Mouse (Mus musculus) heart, embryonic 13.5 days (tissue): ENCODE measurements around the gene Uba6. TPM values are rescaled to one million over a fixed set of nuclear protein-coding genes. Genes with fewer than 3 reads are reported as not detected.
A peak's percentile ranks its signal among the peaks of the same experiment; 100 is the strongest.

Experiments
- ATAC-seq: fragments of 200-750 bp; cut with Nextera tagmentation; 2 replicates; pipeline ENCODE4 v1.8.0; 2017; ENCODE audit warnings: moderate TSS enrichment; ENCODE audit not compliant: insufficient number of reproducible peaks, low FRiP score, low TSS enrichment; ENCODE audit errors: extremely low read depth
- H3K27ac ChIP-seq: fragments of 300-500 bp; sonication (generic); replicated peaks from 2 replicates; pipeline ENCODE4 v1.5.1; 2015; ENCODE audit warnings: moderate library complexity, mild to moderate bottlenecking, inconsistent platforms
- H3K27me3 ChIP-seq: fragments of 300-500 bp; sonication (generic); replicated peaks from 2 replicates; pipeline ENCODE4 v1.6.1; 2015; ENCODE audit warnings: mild to moderate bottlenecking, inconsistent platforms
- H3K36me3 ChIP-seq: fragments of 300-500 bp; sonication (generic); 2 replicates; pipeline ENCODE4 v1.6.1; 2015; ENCODE audit warnings: mild to moderate bottlenecking, inconsistent platforms
- H3K4me1 ChIP-seq: fragments of 300-500 bp; sonication (generic); 2 replicates; pipeline ENCODE4 v1.6.1; 2015; ENCODE audit warnings: inconsistent platforms
- H3K4me2 ChIP-seq: fragments of 300-500 bp; sonication (generic); 2 replicates; pipeline ENCODE4 v1.6.1; 2015; ENCODE audit warnings: inconsistent platforms, mild to moderate bottlenecking, moderate library complexity
- H3K4me3 ChIP-seq: fragments of 300-500 bp; sonication (generic); 2 replicates; pipeline ENCODE4 v1.5.1; 2015; ENCODE audit warnings: moderate library complexity, mild to moderate bottlenecking, inconsistent platforms
- H3K9ac ChIP-seq: fragments of 300-500 bp; sonication (generic); 2 replicates; pipeline ENCODE4 v1.6.1; 2015; ENCODE audit warnings: inconsistent platforms, mild to moderate bottlenecking, moderate library complexity
- H3K9me3 ChIP-seq: fragments of 300-500 bp; sonication (generic); 2 replicates; pipeline ENCODE4 v1.6.1; 2016; ENCODE audit warnings: inconsistent platforms
- WGBS: fragments of 180-500 bp; shearing (Covaris S2); methylation state at CpG from one replicate; pipeline ENCODE4 v1.1.7; 2015; ENCODE audit warnings: mixed read lengths; 5-methylcytosine and 5-hydroxymethylcytosine counted together
- polyA plus RNA-seq: library from polyadenylated mRNA; unstranded; fragments of >200 nt; fragmentation: Nextera tagmentation; extraction: Ambion mirVana; gene quantifications from 2 replicates; pipeline ENCODE4 v1.2.1, GENCODE M21; 2015

Uba6 gene
- polyA plus RNA-seq, result 7.3 and 7.5 TPM in 2 replicates

- Histone ChIP-seq H3K27ac (peak within 1 kb of the TSS; percentile 96), H3K9ac (peak within 1 kb of the TSS; percentile 92), H3K9me3 (no peaks in the 10 kb centered on the region), H3K4me1 (peaks cover 10% of the 10 kb centered on the region), H3K4me3 (peak within 1 kb of the TSS; percentile 94), H3K4me2 (peak within 1 kb of the TSS; percentile 94), H3K27me3 (no peaks in the 10 kb centered on the region), H3K36me3 (peaks cover 17% of the 10 kb centered on the region)
- peak; percentile 100 for ATAC-seq
- WGBS, result under 1% methylated on average over 66 of the region's 67 CpGs
These were observed at the start of gene Uba6 for GRCm38 (mm10) chr5:86172449-86173161. Gene Uba6, minus strand, starts transcription at chr5:86172803.

GRCm38 (mm10) chr5:86197801-86198200, 25.2 kb upstream of the Uba6 start, which contains the start of gene Gnrhr:
Gene Gnrhr, minus strand, starts transcription at chr5:86197901.
- H3K4me3 ChIP-seq, result no peak within 1 kb of the TSS
- no peak within 1 kb of the TSS for H3K9ac ChIP-seq
- no peaks in the 10 kb centered on the region for H3K36me3 ChIP-seq
- 81% methylated on average over 10 of the region's 10 CpGs for WGBS
- H3K9me3 ChIP-seq, result no peaks in the 10 kb centered on the region
- no peak within 1 kb of the TSS for H3K27ac ChIP-seq
- no peaks in the 10 kb centered on the region for H3K4me1 ChIP-seq
- H3K4me2 ChIP-seq, result no peak within 1 kb of the TSS
- H3K27me3 ChIP-seq, result no peaks in the 10 kb centered on the region
- ATAC-seq, result no peak

GRCm38 (mm10) chr5:86191356-86191755, 18.8 kb upstream of the Uba6 start:
- ATAC-seq, result no peak
- 10% methylated on average over 4 of the region's 4 CpGs for WGBS
- H3K4me1 ChIP-seq, result no peaks in the 10 kb centered on the region

GRCm38 (mm10) chr5:86190770-86191169, 18.2 kb upstream of the Uba6 start:
- Histone ChIP-seq H3K4me3 (no peak overlapping the region), H3K27me3 (no peaks in the 10 kb centered on the region), H3K9ac (no peak overlapping the region), H3K4me1 (no peaks in the 10 kb centered on the region), H3K27ac (no peak overlapping the region), H3K36me3 (no peaks in the 10 kb centered on the region), H3K9me3 (no peaks in the 10 kb centered on the region), H3K4me2 (no peak overlapping the region)
- no peak for ATAC-seq
- 18% methylated on average over 5 of the region's 5 CpGs for WGBS

More at GRCm38 (mm10) chr5:86191356-86191755, 18.8 kb upstream of the Uba6 start:
- Histone ChIP-seq H3K27me3 (no peaks in the 10 kb centered on the region), H3K36me3 (no peaks in the 10 kb centered on the region), H3K9me3 (no peaks in the 10 kb centered on the region), H3K4me3 (no peak overlapping the region), H3K9ac (no peak overlapping the region), H3K4me2 (no peak overlapping the region), H3K27ac (no peak overlapping the region)

DNA sequence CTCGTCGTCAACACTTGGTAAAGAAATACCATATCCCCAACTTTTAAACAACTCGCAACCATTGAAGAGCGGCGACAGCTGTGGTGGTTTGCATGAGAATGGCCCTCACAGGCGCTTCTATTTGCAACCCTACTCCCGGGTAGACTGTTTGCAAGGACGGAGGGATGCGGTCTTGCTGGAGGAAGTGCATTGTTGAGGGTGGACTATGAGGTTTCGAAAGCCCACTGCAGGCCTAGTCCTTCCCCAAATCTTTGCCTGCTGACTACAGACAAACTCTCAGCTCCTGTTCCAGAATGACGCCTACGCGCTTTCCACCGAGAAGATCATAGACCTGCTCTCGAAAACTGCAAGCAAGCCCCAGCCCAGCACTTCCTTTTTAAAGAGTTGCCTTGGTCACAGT, 17.7 kb upstream of the Uba6 start:
- ATAC-seq, result no peak
- H3K4me3 ChIP-seq, result no peak overlapping the region
- no peak overlapping the region for H3K27ac ChIP-seq
- H3K4me1 ChIP-seq, result no peaks in the 10 kb centered on the region
- H3K27me3 ChIP-seq, result no peaks in the 10 kb centered on the region
- 43% methylated on average over 15 of the region's 15 CpGs for WGBS
- no peaks in the 10 kb centered on the region for H3K36me3 ChIP-seq
- no peak overlapping the region for H3K4me2 ChIP-seq
- no peaks in the 10 kb centered on the region for H3K9me3 ChIP-seq
- H3K9ac ChIP-seq, result no peak overlapping the region

- no peak overlapping the region for H3K27ac ChIP-seq
- H3K9ac ChIP-seq, result no peak overlapping the region
- no peaks in the 10 kb centered on the region for H3K27me3 ChIP-seq
- H3K36me3 ChIP-seq, result no peaks in the 10 kb centered on the region
- no peak overlapping the region for H3K4me2 ChIP-seq
- H3K9me3 ChIP-seq, result no peaks in the 10 kb centered on the region
- WGBS, result 51% methylated on average over 6 of the region's 6 CpGs
- no peak for ATAC-seq
- no peak overlapping the region for H3K4me3 ChIP-seq
- H3K4me1 ChIP-seq, result no peaks in the 10 kb centered on the region
These were observed 14.8 kb upstream of the Uba6 start for GRCm38 (mm10) chr5:86187441-86187840.

GRCm38 (mm10) chr5:86173778-86174177, 1.2 kb upstream of the Uba6 start:
- peaks cover 10% of the 10 kb centered on the region for H3K4me1 ChIP-seq
- no peak for ATAC-seq
- no peak overlapping the region for H3K9ac ChIP-seq
- no peak overlapping the region for H3K27ac ChIP-seq
- peaks cover 8% of the 10 kb centered on the region for H3K36me3 ChIP-seq
- WGBS, result 38% methylated on average over 2 of the region's 2 CpGs
- H3K9me3 ChIP-seq, result no peaks in the 10 kb centered on the region
- H3K4me2 ChIP-seq, result no peak overlapping the region
- H3K4me3 ChIP-seq, result no peak overlapping the region
- no peaks in the 10 kb centered on the region for H3K27me3 ChIP-seq

- Histone ChIP-seq H3K9ac (peak overlapping the region; percentile 92), H3K36me3 (peaks cover 20% of the 10 kb centered on the region), H3K4me2 (peak overlapping the region; percentile 94), H3K4me3 (peak overlapping the region; percentile 94), H3K27me3 (no peaks in the 10 kb centered on the region), H3K9me3 (no peaks in the 10 kb centered on the region), H3K27ac (peak overlapping the region; percentile 96), H3K4me1 (peaks cover 10% of the 10 kb centered on the region)
- under 1% methylated on average over 15 of the region's 15 CpGs for WGBS
- ATAC-seq, result no peak
These were observed 535 bp downstream of the Uba6 start for GRCm38 (mm10) chr5:86172088-86172448.

DNA sequence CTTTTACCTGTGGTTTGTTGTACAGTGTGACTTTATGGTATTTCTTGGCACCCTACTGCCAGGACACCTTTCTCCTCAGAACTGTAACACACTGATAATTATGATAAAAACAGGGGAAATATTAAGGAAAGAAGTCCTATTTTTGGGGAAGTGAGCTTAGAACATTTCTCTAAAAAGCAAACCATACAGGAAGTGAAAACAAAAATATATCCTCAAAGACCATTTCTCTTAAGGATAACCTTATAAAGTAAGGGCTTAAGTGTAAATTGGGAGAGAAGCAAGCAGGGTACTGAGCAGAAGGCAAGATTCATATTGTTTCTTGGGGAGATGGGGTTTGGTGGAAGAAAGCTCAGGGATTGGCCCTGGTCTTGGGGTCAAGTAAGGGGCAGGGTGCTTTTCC, 42.8 kb downstream of the Uba6 start:
- no peak overlapping the region for H3K27ac ChIP-seq
- H3K4me1 ChIP-seq, result no peaks in the 10 kb centered on the region
- ATAC-seq, result no peak
- H3K9me3 ChIP-seq, result no peaks in the 10 kb centered on the region
- H3K36me3 ChIP-seq, result peaks cover 45% of the 10 kb centered on the region
- no peak overlapping the region for H3K4me2 ChIP-seq
- no peaks in the 10 kb centered on the region for H3K27me3 ChIP-seq
- H3K9ac ChIP-seq, result no peak overlapping the region
- no peak overlapping the region for H3K4me3 ChIP-seq

DNA sequence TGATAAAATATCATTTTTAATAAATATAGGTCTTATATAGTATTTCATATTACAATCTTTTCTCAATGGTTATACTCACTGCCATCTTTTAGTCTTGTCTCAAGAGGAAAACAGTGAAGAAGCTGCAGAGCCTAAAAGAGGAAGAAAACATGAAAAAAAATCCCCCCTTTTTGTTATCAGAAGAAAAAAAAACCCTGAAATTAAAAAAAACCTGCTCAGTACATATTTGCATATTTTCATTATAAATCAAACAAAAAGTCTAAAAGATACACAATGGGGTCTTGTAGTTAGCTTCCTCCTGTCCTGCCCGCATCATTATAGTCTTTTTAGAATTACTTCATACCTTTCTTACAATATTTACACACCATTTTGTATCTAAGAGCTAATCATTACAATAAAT, 43.9 kb downstream of the Uba6 start:
- Histone ChIP-seq H3K4me2 (no peak overlapping the region), H3K27me3 (no peaks in the 10 kb centered on the region), H3K27ac (no peak overlapping the region), H3K4me3 (no peak overlapping the region), H3K9me3 (no peaks in the 10 kb centered on the region), H3K36me3 (peaks cover 45% of the 10 kb centered on the region), H3K9ac (no peak overlapping the region), H3K4me1 (no peaks in the 10 kb centered on the region)
- no peak for ATAC-seq
- WGBS, result 96% methylated on average over 1 of the region's 1 CpGs

DNA sequence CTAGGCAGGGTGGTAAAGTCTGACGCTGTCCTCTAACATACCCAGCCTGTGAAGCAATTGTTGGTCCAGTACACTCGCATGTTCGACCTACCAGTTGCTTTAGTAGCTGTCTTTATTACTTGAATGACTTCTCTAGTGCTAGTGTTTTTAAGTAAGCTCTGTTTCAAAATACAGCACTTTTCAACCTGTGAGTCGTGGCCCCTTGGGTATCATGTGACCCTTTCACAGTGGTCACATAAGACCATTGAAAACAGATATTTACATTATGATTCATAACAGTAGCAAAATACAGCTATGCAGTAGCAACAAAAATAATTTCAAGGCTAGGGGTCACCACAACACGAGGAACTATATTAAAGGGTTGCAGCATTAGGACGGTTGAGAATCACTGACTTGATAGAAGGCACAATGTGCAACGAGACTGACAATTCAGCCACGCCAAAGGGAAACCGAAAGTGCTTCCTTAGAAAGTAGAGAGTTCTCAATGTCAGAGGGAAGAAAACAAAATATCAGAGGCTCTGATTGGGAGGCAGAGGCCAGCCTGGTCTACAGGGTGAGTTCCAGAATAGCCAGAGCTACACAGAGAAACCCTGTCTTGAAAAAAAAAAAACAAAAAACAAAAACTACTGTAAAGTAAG, 54.0 kb downstream of the Uba6 start:
- Histone ChIP-seq H3K27ac (no peak overlapping the region), H3K4me1 (peaks cover 6% of the 10 kb centered on the region), H3K9me3 (no peaks in the 10 kb centered on the region), H3K27me3 (no peaks in the 10 kb centered on the region), H3K9ac (no peak overlapping the region), H3K36me3 (peaks cover 38% of the 10 kb centered on the region), H3K4me3 (no peak overlapping the region), H3K4me2 (no peak overlapping the region)
- WGBS, result 87% methylated on average over 9 of the region's 9 CpGs
- no peak for ATAC-seq

DNA sequence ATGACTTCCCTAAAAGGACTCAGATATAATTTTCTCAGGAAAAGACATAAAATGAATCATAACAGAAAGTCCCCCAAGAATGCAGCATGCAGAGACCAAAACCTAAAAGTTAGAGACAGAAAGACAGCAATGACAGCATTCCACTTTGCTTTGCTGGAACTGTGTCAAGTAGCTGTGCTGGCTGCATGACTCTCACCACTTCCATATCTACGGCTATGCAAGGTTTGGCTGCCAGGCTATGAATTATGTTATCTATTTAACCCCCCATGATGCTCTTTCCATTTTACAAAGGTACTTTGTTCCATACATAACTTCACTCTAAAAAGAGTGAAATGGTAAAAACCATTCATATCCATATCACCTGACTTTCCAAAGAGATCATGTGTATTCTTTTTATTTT, 58.6 kb downstream of the Uba6 start:
- H3K9me3 ChIP-seq, result no peaks in the 10 kb centered on the region
- 36% methylated on average over 1 of the region's 1 CpGs for WGBS
- H3K4me1 ChIP-seq, result peaks cover 12% of the 10 kb centered on the region
- H3K27ac ChIP-seq, result peak overlapping the region; percentile 56
- peaks cover 28% of the 10 kb centered on the region for H3K36me3 ChIP-seq
- H3K27me3 ChIP-seq, result no peaks in the 10 kb centered on the region
- no peak overlapping the region for H3K4me3 ChIP-seq
- ATAC-seq, result no peak
- 0 out of 2 replicates have a peak overlapping the region, but pooled peaks have one; percentile 8 for H3K9ac ChIP-seq
- 0 out of 2 replicates have a peak overlapping the region, but pooled peaks have one; percentile 18 for H3K4me2 ChIP-seq
